Mouse (Mus musculus): Measurements from ENCODE around the gene Fgr.
"Not testable (repeated sequence)": the region's sequence is repeated elsewhere in the genome, so short reads cannot be mapped to it uniquely, and the experiment has no call there.

The Fgr gene

DNA sequence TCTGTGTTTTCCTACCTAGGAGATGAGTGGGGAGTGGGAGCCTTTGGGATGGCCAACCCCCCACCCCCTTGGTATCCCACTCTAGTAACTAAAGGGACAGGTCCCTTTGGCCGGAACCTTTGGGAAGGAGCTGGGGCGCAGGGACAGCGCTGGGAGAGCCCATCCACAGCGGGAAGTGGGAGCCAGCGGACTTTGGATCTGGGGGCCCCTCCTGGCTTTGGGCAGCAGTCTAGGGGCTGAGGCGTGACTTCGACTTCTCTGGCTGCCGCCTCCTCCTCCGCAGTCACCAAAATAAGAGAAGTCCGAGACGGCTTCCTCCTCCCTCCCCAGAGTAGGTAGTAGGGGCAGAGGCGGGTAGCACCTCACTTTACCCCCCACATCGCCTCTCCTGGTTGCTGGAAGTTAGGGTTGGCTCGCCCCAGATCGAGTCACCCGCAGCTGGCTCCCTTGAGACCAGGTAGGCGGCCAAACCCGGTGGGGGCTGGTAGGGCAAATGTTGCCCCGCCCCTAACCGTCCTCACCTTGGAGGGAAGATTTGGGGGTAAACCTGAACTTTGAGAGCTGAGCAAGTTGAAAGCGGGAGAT is at the start of gene Fgr:
TSS of gene Fgr (plus strand) at position 282 of the 585 bp plus-strand sequence.
- DNase-seq (ENCODE audit: extremely low spot score, low read depth, low spot score): no peak

DNA sequence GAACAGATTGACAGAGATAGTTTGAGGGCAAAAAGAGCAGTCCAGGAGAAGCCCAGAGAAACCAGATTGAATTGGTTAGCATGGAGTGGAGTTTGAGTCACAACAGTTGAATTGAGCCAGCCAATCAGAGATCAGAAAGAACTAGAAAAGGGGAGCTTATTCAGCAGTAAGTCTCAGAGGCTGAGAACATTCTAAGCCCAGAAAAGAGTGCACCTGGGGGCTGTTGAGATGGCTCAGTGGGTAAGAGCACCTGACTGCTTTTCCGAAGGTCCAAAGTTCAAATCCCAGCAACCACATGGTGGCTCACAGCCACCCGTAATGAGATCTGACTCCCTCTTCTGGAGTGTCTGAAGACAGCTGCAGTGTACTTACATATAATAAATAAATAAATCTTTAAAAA is 47.4 kb upstream of the Fgr start:
- not testable (repeated sequence) for DNase-seq (ENCODE audit: extremely low spot score, low read depth, low spot score)

DNA sequence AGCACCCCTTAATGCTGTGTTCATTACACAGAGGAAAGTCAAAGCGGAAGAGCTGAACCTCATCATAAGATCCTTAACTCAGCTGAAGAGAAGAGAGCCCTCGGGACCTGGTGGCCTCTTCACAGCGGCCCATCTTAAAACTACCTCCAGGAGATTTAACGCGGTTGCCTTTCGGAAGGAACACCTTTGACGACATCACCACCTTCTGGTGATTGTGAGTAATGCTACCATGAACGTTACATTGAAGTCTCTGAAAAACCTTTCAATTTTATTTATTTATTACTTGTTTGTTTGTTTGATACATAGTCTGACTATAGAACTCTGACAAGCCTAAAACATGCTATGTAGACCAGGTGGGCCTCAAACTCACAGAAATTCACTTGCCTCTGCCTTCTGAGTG is 43.1 kb upstream of the Fgr start:
- DNase-seq (ENCODE audit: extremely low spot score, low read depth, low spot score): peak; percentile 74

DNA sequence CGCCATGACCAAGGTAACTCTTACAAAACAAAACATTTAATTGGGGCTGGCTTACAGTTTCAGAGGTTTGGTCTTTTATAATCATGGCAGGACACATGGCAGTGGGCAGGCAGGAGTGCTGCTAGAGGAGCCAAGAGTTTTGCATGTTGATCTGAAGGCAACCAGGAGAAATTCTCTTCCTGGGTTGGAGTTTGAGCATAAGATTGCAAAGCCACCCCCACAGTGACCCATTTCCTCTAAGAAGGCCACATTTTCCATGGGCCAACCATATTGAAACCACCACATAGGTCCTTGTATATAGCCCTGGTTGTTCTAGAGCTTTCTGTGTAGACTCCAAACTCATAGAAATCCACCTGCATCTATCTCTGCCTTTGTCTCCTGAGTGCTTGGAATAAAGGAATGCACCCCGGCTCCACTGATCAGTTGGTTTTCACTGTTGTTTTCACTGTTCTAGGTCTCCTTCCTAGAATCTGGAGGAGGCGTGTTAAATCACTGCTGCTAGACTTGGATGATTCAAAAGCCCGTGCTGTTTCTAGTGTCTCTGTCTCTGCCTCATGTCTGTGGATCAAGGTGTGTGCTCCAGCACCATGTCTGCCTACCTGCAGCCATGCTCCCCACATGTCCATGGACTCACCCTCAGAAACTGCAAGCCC is 41.0 kb upstream of the Fgr start:
- no peak for DNase-seq (ENCODE audit: extremely low spot score, low read depth, low spot score)

DNA sequence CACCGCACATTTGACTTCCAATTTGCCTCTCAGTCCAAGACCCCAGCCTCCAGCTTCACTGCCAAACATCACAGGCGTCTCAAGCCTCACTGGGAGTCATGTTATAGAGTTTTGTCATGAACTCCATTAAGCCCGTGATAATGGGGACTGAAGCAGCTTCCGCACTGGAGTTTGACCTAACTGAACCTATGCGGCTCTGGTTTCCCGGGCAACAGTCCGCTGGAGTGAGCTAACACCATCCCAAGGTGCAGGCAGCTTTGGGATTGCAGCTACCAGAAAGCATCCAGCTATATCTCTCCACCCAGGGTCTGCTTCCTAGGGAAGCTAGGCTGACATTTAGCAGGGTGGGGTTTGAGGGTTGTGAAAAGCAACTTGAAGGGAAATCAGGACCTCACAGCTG is 39.3 kb upstream of the Fgr start:
- DNase-seq (ENCODE audit: extremely low spot score, low read depth, low spot score): no peak

DNA sequence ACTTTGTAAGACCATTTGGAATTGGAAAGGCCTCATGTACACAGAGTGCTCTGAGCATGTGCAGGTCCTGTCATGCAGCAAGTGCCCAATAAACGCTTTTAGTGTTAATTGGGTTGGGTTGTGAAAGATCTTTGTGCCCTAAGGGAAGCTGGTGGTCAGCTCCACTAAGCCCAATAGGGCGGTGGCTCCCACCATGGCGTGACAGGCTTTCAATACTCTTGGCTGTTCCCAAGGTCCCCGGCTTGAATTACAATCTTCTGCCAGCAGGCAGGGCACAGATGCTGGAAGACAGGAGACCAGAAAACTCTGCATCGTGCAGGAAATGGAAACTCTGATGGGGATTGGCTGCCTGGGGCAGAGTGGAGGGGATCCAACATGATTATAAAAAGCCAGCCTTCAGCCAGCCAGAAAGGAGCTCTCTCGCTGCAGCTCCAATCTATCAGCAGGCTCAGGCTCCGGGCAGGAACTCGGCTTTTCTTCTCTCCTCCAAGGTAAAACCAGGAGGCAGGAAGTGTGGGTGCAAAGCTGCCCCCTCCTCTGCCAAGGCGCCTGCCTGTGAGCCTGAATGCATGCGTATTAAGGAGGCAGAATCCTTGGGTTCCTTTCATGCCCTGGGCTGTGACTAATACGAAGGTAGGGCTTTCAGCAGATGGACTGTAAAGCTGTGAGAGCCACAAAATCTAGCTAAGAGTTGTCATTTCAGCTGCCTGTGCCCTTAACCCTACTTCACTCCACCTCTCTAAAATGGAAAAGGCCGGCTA is 35.5 kb upstream of the Fgr start:
- DNase-seq (ENCODE audit: extremely low spot score, low read depth, low spot score): no peak

DNA sequence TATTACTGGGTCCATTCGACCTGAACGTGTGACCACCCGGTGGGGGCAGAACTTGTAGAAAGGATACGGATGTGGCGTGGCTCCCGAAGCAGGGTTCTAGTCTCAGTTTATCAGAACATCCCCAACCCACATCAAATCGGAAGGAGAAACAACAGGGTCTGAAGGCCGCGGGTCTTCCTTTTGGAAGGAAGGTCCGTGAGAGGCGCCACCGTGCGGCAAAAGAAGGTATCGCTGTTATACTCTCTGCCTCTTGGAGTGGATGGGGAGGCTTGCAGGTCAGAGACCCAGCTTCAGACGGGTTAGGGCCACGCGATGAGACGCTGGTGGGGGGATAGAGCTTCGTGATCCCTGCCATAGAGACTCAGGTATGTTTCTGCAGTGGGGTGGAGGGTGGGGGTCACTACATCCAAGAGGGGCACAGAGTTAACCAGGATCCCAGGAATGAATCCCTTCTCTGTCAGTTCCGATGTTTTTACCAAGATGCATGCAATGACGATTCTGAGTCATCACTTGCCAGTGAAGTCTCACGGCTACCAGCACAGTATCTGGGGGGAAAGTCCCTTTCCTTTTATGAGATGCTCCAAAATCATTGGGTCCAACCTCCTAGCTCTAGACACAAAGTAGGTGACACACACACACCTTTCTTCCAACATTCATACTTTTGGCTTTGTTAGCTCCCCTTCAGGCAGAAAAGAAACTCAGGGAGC is 34.3 kb upstream of the Fgr start:
- DNase-seq (ENCODE audit: extremely low spot score, low read depth, low spot score): no peak

DNA sequence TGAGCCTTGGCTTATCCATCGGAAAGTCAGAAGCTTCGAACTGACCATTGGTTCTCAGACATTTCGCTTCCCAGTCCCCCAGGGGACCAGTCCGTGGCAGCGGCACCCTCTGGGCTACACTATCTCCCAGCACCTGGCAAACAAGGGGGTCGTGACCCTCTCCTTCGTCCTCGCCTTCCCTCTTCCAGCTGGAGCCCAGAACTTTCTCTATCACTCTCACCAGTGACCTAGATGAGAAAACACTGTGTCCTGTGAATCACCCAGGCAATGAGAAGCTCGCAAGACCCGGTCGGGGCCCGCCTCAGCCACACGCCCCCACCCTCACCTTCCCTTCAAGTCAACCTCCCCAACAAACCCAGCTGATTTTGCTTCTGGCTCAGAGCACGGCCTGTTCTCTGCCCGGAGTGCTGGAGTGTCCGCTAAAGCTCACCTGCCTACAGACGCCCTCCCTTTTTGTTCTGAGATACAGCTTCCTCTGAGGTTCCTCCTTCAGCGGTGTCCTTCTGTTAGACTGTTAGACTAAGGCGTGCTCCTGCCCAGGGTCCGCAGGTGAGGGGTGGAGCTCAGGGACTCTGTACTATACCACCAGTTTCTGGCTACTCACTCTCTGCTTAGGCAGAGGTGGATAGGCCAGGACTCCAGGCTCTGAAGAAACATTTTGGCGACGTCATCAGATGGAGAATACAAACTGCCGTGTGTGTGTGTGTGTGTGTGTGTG is 32.7 kb upstream of the Fgr start:
- DNase-seq (ENCODE audit: extremely low spot score, low read depth, low spot score): no peak

DNA sequence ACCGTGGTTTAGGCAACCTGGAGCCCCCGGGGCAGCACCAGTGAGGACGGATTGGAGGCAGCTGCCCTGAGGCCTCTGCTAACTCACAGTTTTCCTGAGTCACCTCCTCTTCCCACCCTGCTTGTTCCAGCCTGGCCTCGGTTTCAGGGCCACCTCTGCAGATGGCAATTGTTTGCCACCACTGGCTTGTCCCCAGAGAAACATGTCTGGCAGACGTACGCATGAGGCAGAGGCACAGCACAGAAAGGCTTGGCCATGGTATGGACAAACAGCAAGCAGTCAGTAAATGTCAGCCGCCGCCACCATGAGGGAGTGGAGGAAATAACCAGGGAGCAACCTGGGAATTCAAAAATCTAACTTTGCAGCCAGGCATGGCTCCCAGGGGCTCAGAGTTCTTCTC is 30.8 kb upstream of the Fgr start:
- no peak for DNase-seq (ENCODE audit: extremely low spot score, low read depth, low spot score)

DNA sequence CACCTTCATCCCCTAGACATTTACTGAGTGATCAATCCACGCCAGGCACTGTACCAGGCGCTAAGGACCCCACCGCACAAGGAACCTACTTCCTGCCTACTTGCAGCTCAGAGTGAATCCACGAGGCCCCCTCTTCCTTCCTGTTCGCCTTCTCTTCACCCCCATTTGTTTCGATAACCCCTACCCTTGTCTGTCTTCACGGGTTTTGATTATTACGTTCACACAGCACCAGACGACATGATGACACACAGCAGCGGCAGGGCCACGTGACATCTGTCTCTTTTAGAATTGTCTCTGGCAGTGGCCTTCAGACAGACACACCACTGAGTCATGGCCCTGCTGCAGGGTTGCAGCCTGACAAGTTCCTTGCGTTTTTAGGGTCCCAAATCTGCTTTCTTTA is 29.8 kb upstream of the Fgr start:
- DNase-seq (ENCODE audit: extremely low spot score, low read depth, low spot score): no peak

DNA sequence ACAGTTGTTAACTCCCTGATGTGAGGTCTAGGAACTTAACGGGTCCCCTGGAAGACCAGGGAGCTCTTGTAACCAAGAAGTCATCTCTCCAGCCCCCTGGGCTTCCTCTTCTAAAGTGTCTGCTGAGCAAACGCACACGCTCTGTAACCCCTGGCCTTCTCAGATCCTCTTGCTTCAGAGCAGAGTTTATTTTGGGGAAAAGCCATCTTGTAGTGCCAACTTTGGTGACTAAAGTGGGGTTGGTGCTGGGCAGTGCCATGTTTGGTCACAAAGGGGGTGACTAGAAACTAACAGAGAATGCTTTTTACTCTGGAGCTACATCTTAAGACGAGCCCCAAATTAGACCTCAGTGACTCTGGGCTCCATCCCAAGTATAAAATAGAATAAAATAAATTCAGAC is 29.1 kb upstream of the Fgr start:
- DNase-seq (ENCODE audit: extremely low spot score, low read depth, low spot score): no peak

DNA sequence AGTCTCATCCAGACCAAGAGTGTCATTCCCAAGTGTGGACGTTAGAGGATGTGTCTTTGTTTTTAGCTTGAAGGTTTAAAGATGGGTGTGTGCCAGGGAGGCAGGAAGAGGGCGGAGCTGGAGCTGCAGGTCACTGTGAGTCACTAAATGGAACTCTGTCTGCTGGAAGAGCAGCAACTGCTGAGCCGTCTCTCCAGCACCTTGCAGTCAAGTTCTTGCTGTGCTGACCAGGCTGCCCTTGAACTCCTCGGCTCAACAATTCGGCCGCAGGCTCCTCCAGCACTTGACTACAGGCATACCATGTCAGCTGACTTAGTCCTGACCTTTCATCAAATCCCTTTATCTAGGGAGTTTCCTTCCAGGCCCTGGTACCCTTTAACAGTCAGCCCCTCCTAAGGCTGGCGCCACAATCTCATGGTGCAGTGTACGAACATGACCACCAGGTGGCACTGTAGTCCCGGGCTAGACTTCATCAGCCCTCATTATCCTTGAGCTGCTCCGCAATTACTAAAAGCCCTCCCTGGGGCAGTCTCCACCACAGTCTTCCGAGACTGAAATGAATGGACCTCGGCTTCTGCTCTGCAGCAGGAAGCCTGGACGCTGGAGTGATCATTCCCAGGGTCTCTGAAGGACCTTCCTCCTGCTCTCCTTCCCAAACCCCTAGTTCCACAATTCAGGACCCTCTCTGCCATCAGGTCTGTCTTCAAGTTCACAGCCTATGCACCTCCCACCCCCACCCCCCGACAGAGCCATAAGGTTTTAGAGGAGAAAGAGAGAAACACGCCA is 28.4 kb upstream of the Fgr start:
- no peak for DNase-seq (ENCODE audit: extremely low spot score, low read depth, low spot score)

DNA sequence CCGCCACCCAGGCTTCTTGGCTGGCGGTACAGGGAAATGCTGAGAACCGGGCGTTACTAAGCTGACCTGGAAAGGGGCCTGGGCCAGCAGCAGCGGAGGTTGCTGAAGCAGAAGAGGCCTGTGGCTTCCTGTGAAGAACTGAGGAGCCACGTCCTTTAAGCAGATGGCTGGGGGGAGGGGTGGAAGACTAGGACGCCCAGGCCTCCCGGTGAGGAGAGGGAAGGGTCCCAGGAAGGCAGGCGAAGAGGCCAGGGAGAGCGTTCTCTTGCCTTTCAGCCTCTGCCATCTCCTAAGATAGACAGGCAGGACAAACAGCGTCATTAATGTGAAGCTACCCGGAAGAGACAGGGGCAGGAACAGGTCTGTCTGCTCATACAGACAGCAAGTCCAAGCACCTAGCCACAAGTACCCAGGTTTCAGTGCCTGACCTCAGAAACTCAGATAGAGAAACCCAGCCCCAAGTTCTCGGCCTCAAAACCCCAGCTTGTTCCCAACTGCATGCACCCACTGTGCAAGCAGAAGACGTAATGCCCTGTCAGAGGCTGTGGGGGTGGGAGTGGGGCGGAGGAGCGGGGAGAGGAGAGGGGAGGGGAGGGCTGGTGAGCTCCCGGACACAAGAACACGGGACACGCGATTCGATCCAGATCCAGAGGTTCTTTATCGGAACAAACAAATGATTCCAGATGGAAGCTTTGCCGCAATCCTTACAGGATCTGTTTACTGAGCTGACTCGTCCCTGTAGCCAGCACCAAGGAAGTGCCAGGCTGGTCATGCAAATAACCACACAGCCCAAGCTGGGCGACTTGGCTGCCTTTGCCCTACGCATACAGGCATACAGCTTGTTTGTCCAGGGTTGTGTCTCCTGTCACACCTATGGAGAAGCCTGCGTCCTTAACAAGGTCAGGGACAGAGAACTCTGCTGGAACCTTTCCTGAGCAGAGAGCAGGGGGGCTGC is 27.6 kb upstream of the Fgr start:
- no peak for DNase-seq (ENCODE audit: extremely low spot score, low read depth, low spot score)

DNA sequence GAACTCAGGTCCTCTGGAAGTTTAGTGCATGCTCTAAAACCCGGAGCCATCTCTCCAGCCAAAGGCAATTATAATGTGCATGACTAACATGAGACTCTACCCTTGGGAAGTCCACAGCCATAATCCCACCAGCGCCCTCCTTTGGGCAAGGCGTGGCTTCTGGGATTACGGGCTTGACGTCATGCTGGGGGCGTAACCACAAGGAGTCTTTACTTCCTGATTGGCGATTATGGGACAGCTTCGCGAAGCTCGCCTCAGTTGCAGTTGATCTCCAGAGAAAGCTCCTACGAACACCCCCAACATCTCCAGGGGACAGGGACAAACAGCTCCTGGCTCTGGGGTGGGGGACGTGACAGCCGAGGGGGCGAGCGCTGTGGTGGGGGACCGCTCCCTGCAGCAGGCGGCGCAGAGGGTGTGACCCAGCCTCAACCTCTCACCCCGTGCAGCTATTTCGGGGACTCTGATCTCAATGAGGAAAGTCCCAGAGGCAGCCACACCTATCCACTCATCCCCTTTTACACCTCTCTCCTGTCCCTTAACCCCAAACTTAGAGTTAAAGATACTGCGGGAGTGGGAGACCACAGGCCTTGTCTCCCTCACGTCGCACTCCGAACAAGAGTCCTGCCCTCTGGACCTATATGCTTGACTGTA is 23.9 kb upstream of the Fgr start:
- DNase-seq (ENCODE audit: extremely low spot score, low read depth, low spot score): no peak

DNA sequence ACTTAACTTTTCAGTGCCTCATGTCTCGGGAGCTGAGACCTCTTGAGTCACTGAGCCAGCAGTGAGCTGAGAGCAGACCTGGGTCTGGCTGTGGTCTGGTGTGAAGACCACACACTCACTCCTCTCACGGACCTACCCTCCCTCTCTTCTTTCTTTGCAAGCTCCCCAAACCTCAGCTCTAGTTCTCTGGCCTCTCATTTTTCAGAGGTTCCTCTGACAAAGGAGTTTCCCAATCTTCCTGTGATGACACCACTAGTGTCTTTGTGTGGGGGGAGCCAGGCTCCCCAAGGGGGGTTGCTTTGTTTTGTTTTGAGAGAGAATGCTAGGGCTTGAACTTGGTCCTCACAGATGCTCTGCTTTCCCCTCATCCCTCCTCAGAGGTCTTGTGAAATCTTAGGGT is 22.9 kb upstream of the Fgr start:
- DNase-seq (ENCODE audit: extremely low spot score, low read depth, low spot score): no peak

DNA sequence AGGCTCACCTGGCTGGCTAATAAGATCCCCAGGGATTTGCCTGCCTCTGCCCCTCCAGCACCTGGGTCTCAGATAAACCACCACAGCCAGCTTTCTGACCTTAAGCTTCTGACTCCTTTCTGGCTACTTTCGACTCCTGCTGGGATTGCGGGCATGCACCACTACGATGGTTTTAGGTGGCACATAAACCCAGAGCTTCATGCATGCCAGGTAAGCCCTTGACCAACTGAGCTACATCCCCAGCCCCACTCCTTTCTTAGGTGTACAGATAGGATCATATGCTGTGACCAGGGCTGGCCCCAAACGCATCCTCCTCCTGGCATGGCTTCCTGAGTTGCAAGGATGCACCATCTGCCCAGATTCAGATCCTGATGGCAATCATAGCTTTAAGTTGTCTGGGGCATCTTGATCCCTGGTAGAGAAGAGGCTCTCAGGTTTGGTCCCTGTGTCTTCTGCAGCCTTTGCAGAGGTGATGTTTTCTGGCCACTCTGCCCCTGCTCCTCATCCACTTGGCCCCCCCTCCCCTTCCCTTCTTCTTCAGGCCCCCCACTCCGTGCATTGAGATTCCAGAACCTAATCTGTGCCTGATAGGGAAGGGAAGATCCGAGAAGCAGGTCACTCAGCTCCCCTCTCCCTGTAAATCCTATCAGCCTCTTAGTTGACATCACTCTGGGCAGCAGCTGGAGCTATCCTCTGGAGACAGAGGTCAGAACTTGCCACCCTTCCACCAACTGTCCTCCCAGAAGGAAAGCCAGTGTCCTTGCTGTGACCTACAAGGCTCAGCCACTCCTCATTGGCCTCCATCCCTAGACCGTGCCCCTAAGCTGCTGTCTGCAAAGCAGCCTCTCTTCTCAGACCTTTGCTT is 19.1 kb upstream of the Fgr start:
- DNase-seq (ENCODE audit: extremely low spot score, low read depth, low spot score): no peak

DNA sequence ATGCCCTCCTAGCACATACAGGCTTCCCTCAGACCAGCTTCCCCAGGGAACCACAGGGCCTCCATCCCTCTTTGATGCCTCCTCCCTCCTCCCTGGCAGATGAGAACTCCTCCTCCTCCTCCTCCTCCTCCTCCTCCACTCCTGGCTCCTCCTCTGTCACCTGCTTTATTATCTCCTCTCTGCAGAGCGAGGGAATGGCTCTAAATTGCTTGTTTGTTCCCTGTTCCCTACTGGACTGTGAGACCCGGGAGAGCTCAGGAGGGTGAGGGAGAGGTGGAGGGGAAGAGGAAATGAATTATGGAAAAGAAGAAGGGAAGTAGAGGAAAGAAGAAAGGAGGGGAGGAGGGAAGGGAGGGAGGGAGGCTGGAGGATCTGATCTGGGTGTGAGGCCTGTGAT is 18.5 kb upstream of the Fgr start:
- DNase-seq (ENCODE audit: extremely low spot score, low read depth, low spot score): no peak
